Mouse (Mus musculus) bone marrow macrophage, adult 2 months (primary cell): ENCODE data around the gene Folr2.

Experiments
- CTCF ChIP-seq: IDR thresholded peaks from 2 replicates; pipeline ENCODE4 v1.5.1; 2012; ENCODE audit warnings: low read depth, mild to moderate bottlenecking, low read length, moderate library complexity
- POLR2A ChIP-seq: IDR thresholded peaks from 2 replicates; pipeline ENCODE4 v1.6.1; 2012; ENCODE audit warnings: mild to moderate bottlenecking, low read depth, low read length, borderline replicate concordance

- no peak for TF ChIP-seq POLR2A
- no peak for TF ChIP-seq CTCF
Observed at GRCm38 (mm10) chr7:101901969-101902368, 45.0 kb upstream of the Folr2 start.
